ENCODE assay signal across 31 mouse cellular contexts in the genomic region with DNA sequence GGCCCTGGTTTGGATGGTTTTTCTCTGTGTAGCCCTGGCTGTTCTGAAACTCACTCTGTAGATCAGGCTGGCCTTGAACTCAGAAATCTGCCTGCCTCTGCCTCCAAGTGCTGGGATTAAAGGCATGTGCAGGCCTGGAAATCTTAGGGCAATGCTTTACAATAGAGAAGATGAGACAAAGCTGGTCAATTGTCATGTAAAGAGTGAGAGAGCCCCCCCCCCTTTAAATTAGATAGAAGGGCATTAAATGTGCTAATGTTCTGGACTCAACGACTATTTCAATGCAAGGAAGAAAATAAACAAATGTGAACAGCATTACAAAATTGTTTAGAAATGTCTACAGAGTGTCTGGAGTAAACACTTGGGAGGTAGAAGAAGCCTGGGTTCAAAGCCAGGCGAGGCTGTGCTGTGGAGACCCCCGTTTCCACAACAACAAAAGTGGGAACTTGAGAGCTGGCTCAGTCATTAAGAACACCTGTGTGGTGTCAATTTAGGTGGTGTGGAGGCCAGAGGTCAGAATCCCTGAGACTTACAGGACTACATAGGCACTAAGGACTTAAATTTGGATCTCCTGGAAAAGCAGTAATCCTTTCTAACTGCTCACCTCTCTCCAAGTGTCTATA. TPM values are rescaled to one million over a fixed set of nuclear protein-coding genes. Genes with fewer than 3 reads are reported as not detected.
DNase-seq lines count a peak whose midpoint lies in the region; ATAC-seq and TF ChIP-seq lines count a peak whose summit lies in the region.
"Had no signal": no experiment of that assay in that cellular context is flagged by ENCODE, and none has a peak within 500 bp of the region (broad histone marks: within the 10 kb centered on the region; RNA-seq: fewer than 3 reads in every experiment).

No protein-coding gene starts in this region.

- no peak for TF ChIP-seq CTCF in E14TG2a.4 (conservative IDR thresholded peaks at IDR 0.05; ENCODE audit: low read length)
- TF ChIP-seq CTCF in lung, postnatal 0 days (IDR thresholded peaks at IDR 0.05), result no peak

- no peaks in the 10 kb centered on the region for H3K27me3 ChIP-seq in E14TG2a.4 (ENCODE audit: insufficient read depth, low read length)
- H3K27me3 ChIP-seq in lung, postnatal 0 days (replicated peaks; ENCODE audit: insufficient read depth, low read length), result no peaks in the 10 kb centered on the region
- H3K27me3 ChIP-seq: embryonic facial prominence, embryonic 13.5 days; embryonic facial prominence, embryonic 15.5 days; forebrain, embryonic 12.5 days; Patski had no signal

- no peak overlapping the region for H3K4me2 ChIP-seq in lung, postnatal 0 days (replicated peaks; ENCODE audit: low read depth, low read length)
- H3K4me2 ChIP-seq: embryonic facial prominence, embryonic 13.5 days; embryonic facial prominence, embryonic 15.5 days; forebrain, embryonic 12.5 days had no signal

- 69% methylated on average over 3 of the region's 3 CpGs for WGBS in lung, postnatal 0 days

- no peak for ATAC-seq in lung, postnatal 0 days
- ATAC-seq: activated CD4-positive, CD25-positive, alpha-beta regulatory T cell, adult 4 months; CD4-positive, CD25-positive, alpha-beta regulatory T cell, adult 4 months; forebrain, embryonic 14.5 days; forebrain, embryonic 16.5 days; Patski had no signal

- H3K36me3 ChIP-seq in E14TG2a.4 (ENCODE audit: insufficient read depth, low read length), result no peaks in the 10 kb centered on the region
- H3K36me3 ChIP-seq in lung, postnatal 0 days (ENCODE audit: insufficient read depth, low read length), result no peaks in the 10 kb centered on the region
- H3K36me3 ChIP-seq: embryonic facial prominence, embryonic 13.5 days; embryonic facial prominence, embryonic 15.5 days; forebrain, embryonic 10.5 days; forebrain, embryonic 12.5 days; G1E had no signal

- H3K4me3 ChIP-seq in E14TG2a.4 (replicated peaks; ENCODE audit: low read length), result peak overlapping the region; percentile 82
- H3K4me3 ChIP-seq in lung, postnatal 0 days (ENCODE audit: low read depth, low read length), result no peak overlapping the region
- H3K4me3 ChIP-seq: embryonic facial prominence, embryonic 13.5 days; embryonic facial prominence, embryonic 15.5 days; erythroblast, embryonic 14.5 days; forebrain, embryonic 10.5 days; forebrain, embryonic 12.5 days had no signal

- H3K9me3 ChIP-seq in E14TG2a.4 (ENCODE audit: low read length), result no peaks in the 10 kb centered on the region
- H3K9me3 ChIP-seq in lung, postnatal 0 days (ENCODE audit: low read length), result no peaks in the 10 kb centered on the region
- H3K9me3 ChIP-seq: embryonic facial prominence, embryonic 13.5 days; embryonic facial prominence, embryonic 15.5 days; forebrain, embryonic 10.5 days; forebrain, embryonic 12.5 days; G1E had no signal

- H3K4me1 ChIP-seq in E14TG2a.4 (replicated peaks; ENCODE audit: low read depth, low read length), result peaks cover 76% of the 10 kb centered on the region
- H3K4me1 ChIP-seq in lung, postnatal 0 days (ENCODE audit: insufficient read depth, low read depth, low read length), result no peaks in the 10 kb centered on the region
- H3K4me1 ChIP-seq: embryonic facial prominence, embryonic 13.5 days; embryonic facial prominence, embryonic 15.5 days; forebrain, embryonic 12.5 days had no signal

- intact Hi-C loops in gastrocnemius, postnatal 36 days (cut with DNase I), result no loop called here

- TF ChIP-seq EP300 in lung, postnatal 0 days (IDR thresholded peaks at IDR 0.05), result no peak

- DNase-seq in ES-CJ7 (ENCODE audit: low read depth, low spot score), result peak; percentile 76
- peak; percentile 87 for DNase-seq in R1 (ENCODE audit: low read depth, low spot score)
- no peak for DNase-seq in gastrocnemius, postnatal 36 days
- no peak for DNase-seq in lung, postnatal 0 days (ENCODE audit: low spot score)
- DNase-seq in thymus, postnatal 4 days, result no peak
- DNase-seq: adrenal gland, adult 8-10 months; adrenal gland, postnatal 14 days; adrenal gland, postnatal 36 days; B cell, adult 2 months; cerebellum, adult 11-12 months; cerebellum, adult 2 months; cerebellum, adult 9-10 months; cerebellum, postnatal 10 days; cerebellum, postnatal 25 days had no signal

- H3K27ac ChIP-seq in lung, postnatal 0 days (ENCODE audit: low read length), result no peak overlapping the region
- H3K27ac ChIP-seq: embryonic facial prominence, embryonic 13.5 days; embryonic facial prominence, embryonic 15.5 days; forebrain, embryonic 10.5 days; forebrain, embryonic 12.5 days had no signal

- H3K9ac ChIP-seq in lung, postnatal 0 days (replicated peaks; ENCODE audit: low read depth), result no peak overlapping the region
- H3K9ac ChIP-seq: embryonic facial prominence, embryonic 13.5 days; embryonic facial prominence, embryonic 15.5 days; forebrain, embryonic 12.5 days had no signal

RNA-seq across cellular contexts. Expression of a gene that starts 0.8 kb away (rescaled TPM):
- not detected for total RNA-seq in gastrocnemius, postnatal 36 days (2021)
- 0.71 and 0.81 TPM in 2 replicates for polyA plus RNA-seq in lung, postnatal 0 days (2015; fragmentation: Nextera tagmentation; extraction: Ambion mirVana)
- total RNA-seq: adrenal gland, adult 18-20 months; adrenal gland, adult 8-10 months; adrenal gland, postnatal 14 days; adrenal gland, postnatal 36 days; CH12.LX; G1E had no signal
- polyA plus RNA-seq: activated CD4-positive, CD25-positive, alpha-beta regulatory T cell, adult 4 months; CD4-positive, CD25-positive, alpha-beta regulatory T cell, adult 4 months; cortical plate, adult 2 months; embryonic facial prominence, embryonic 11.5 days; erythroblast, embryonic 14.5 days; forebrain, embryonic 10.5 days; G1E; Patski had no signal

RNA-seq across cellular contexts. Expression of a gene that starts 9.7 kb away (rescaled TPM):
- total RNA-seq in gastrocnemius, postnatal 36 days (2021), result not detected
- polyA plus RNA-seq in lung, postnatal 0 days (2015; fragmentation: Nextera tagmentation; extraction: Ambion mirVana), result 3.3 and 4.1 TPM in 2 replicates
- total RNA-seq: adrenal gland, adult 18-20 months; adrenal gland, adult 8-10 months; adrenal gland, postnatal 14 days; adrenal gland, postnatal 36 days; CH12.LX; G1E had no signal
- polyA plus RNA-seq: CD4-positive, CD25-positive, alpha-beta regulatory T cell, adult 4 months; erythroblast, embryonic 14.5 days; G1E; Patski had no signal

RNA-seq across cellular contexts. Expression of a gene that starts 13.2 kb away (rescaled TPM):
- total RNA-seq in gastrocnemius, postnatal 36 days (2021), result not detected
- polyA plus RNA-seq in lung, postnatal 0 days (2015; fragmentation: Nextera tagmentation; extraction: Ambion mirVana), result 4.8 and 4.9 TPM in 2 replicates
- total RNA-seq: CH12.LX, G1E had no signal
- polyA plus RNA-seq: activated CD4-positive, CD25-positive, alpha-beta regulatory T cell, adult 4 months; CD4-positive, CD25-positive, alpha-beta regulatory T cell, adult 4 months; cerebellum, adult 2 months; embryonic facial prominence, embryonic 11.5 days; erythroblast, embryonic 14.5 days; forebrain, embryonic 10.5 days; forebrain, embryonic 12.5 days; forebrain, embryonic 14.5 days; forebrain, embryonic 16.5 days; frontal cortex, adult 2 months; G1E had no signal

RNA-seq across cellular contexts. Expression of a gene that starts 26.8 kb away (rescaled TPM):
- not detected for total RNA-seq in gastrocnemius, postnatal 36 days (2021)
- 0.05 TPM in 1 of 2 replicates, not detected in the other for polyA plus RNA-seq in lung, postnatal 0 days (2015; fragmentation: Nextera tagmentation; extraction: Ambion mirVana)
- total RNA-seq: adrenal gland, adult 18-20 months; adrenal gland, adult 8-10 months; adrenal gland, postnatal 14 days; adrenal gland, postnatal 36 days; CH12.LX had no signal
- polyA plus RNA-seq: embryonic facial prominence, embryonic 11.5 days; erythroblast, embryonic 14.5 days; G1E had no signal

RNA-seq across cellular contexts. Expression of a gene that starts 41.4 kb away (rescaled TPM):
- total RNA-seq in gastrocnemius, postnatal 36 days (2021), result not detected
- not detected in 2 replicates for polyA plus RNA-seq in lung, postnatal 0 days (2015; fragmentation: Nextera tagmentation; extraction: Ambion mirVana)
- total RNA-seq: adrenal gland, adult 18-20 months; adrenal gland, adult 8-10 months; adrenal gland, postnatal 14 days; adrenal gland, postnatal 36 days; CH12.LX; G1E had no signal
- polyA plus RNA-seq: activated CD4-positive, CD25-positive, alpha-beta regulatory T cell, adult 4 months; CD4-positive, CD25-positive, alpha-beta regulatory T cell, adult 4 months; cerebellum, adult 2 months; cortical plate, adult 2 months; embryonic facial prominence, embryonic 11.5 days; embryonic facial prominence, embryonic 13.5 days; embryonic facial prominence, embryonic 15.5 days; erythroblast, embryonic 14.5 days; forebrain, embryonic 10.5 days; forebrain, embryonic 12.5 days; forebrain, embryonic 14.5 days; forebrain, embryonic 16.5 days; frontal cortex, adult 2 months; Patski had no signal

Comparison
In these comparisons a context has a peak if more than half of its experiments do, and no peak if none do; other contexts are left out.
1. DNase-seq: peak in ES-CJ7 (single experiment) and R1 (single experiment); none in gastrocnemius, postnatal 36 days (0 of 2), lung, postnatal 0 days (single experiment) and thymus, postnatal 4 days (single experiment).